ENCODE assay signal across 9 mouse cellular contexts in genomic region chrX:157817571-157818206, GRCm38 (mm10). TPM values are rescaled to one million over a fixed set of nuclear protein-coding genes. Genes with fewer than 3 reads are reported as not detected.
DNase-seq lines count a peak whose midpoint lies in the region; ATAC-seq and TF ChIP-seq lines count a peak whose summit lies in the region.
"Had no signal": no experiment of that assay in that cellular context is flagged by ENCODE, and none has a peak within 500 bp of the region (broad histone marks: within the 10 kb centered on the region; RNA-seq: fewer than 3 reads in every experiment).

No protein-coding gene starts in this region.

- H3K9me3 ChIP-seq in lung, embryonic 16.5 days (ENCODE audit: control insufficient read depth, low read length) = no peaks in the 10 kb centered on the region
- no peaks in the 10 kb centered on the region for H3K9me3 ChIP-seq in embryonic facial prominence, embryonic 13.5 days
- no peaks in the 10 kb centered on the region for H3K9me3 ChIP-seq in heart, embryonic 15.5 days (replicated peaks)
- H3K9me3 ChIP-seq in liver, embryonic 13.5 days (replicated peaks) = no peaks in the 10 kb centered on the region
- H3K9me3 ChIP-seq in stomach, embryonic 15.5 days = no peaks in the 10 kb centered on the region
- H3K9me3 ChIP-seq: liver, embryonic 15.5 days had no signal

- TF ChIP-seq CTCF in lung, adult 2 months (IDR thresholded peaks at IDR 0.05; ENCODE audit: insufficient read depth, low read length) = no peak

- no peaks in the 10 kb centered on the region for H3K27me3 ChIP-seq in lung, embryonic 16.5 days (ENCODE audit: control insufficient read depth, insufficient read depth, low read depth, low read length)
- peaks cover 28% of the 10 kb centered on the region for H3K27me3 ChIP-seq in embryonic facial prominence, embryonic 13.5 days
- no peaks in the 10 kb centered on the region for H3K27me3 ChIP-seq in heart, embryonic 15.5 days
- H3K27me3 ChIP-seq in liver, embryonic 13.5 days = no peaks in the 10 kb centered on the region
- no peaks in the 10 kb centered on the region for H3K27me3 ChIP-seq in stomach, embryonic 15.5 days (replicated peaks)
- H3K27me3 ChIP-seq: liver, embryonic 15.5 days had no signal

- no peak for TF ChIP-seq POLR2A in lung, adult 2 months (IDR thresholded peaks at IDR 0.05; ENCODE audit: borderline replicate concordance, extremely low read depth, low read depth, low read length)

- H3K9ac ChIP-seq in lung, embryonic 16.5 days (ENCODE audit: low read length) = peak overlapping the region; percentile 28; the same call in 1 of the 2 replicates
- H3K9ac ChIP-seq in embryonic facial prominence, embryonic 13.5 days = peak overlapping the region; percentile 32; the same call in 1 of the 2 replicates
- H3K9ac ChIP-seq in heart, embryonic 15.5 days = no peak overlapping the region
- H3K9ac ChIP-seq in liver, embryonic 13.5 days = no peak overlapping the region
- H3K9ac ChIP-seq in stomach, embryonic 15.5 days = no peak overlapping the region
- H3K9ac ChIP-seq: liver, embryonic 15.5 days had no signal

- 25% methylated on average over 30 of the region's 31 CpGs for WGBS in lung, embryonic 16.5 days
- 32% methylated on average over 31 of the region's 31 CpGs for WGBS in lung, adult 2 months
- 31% methylated on average over 31 of the region's 31 CpGs for WGBS in embryonic facial prominence, embryonic 13.5 days
- WGBS in heart, embryonic 15.5 days = 11% methylated on average over 31 of the region's 31 CpGs
- 15% methylated on average over 31 of the region's 31 CpGs for WGBS in liver, embryonic 13.5 days (ENCODE audit: insufficient replicate concordance)
- WGBS in stomach, embryonic 15.5 days = 26% methylated on average over 31 of the region's 31 CpGs

- no peaks in the 10 kb centered on the region for H3K36me3 ChIP-seq in lung, embryonic 16.5 days (ENCODE audit: control insufficient read depth, insufficient read depth, low read length)
- H3K36me3 ChIP-seq in embryonic facial prominence, embryonic 13.5 days = no peaks in the 10 kb centered on the region
- H3K36me3 ChIP-seq in heart, embryonic 15.5 days = no peaks in the 10 kb centered on the region
- no peaks in the 10 kb centered on the region for H3K36me3 ChIP-seq in liver, embryonic 13.5 days
- no peaks in the 10 kb centered on the region for H3K36me3 ChIP-seq in stomach, embryonic 15.5 days
- H3K36me3 ChIP-seq: liver, embryonic 15.5 days had no signal

- H3K4me1 ChIP-seq in lung, embryonic 16.5 days (replicated peaks; ENCODE audit: control insufficient read depth, insufficient read depth, low read length) = 0 out of 2 replicates have a peak, but pooled peaks cover 2% of the 10 kb centered on the region
- peaks cover 2% of the 10 kb centered on the region for H3K4me1 ChIP-seq in lung, adult 2 months (ENCODE audit: control insufficient read depth, insufficient read depth, low read length)
- H3K4me1 ChIP-seq in embryonic facial prominence, embryonic 13.5 days = peaks cover 2% of the 10 kb centered on the region; the same call in 1 of the 2 replicates
- peaks cover 3% of the 10 kb centered on the region; the same call in 1 of the 2 replicates for H3K4me1 ChIP-seq in heart, embryonic 15.5 days (replicated peaks)
- H3K4me1 ChIP-seq in liver, embryonic 13.5 days (replicated peaks) = no peaks in the 10 kb centered on the region
- H3K4me1 ChIP-seq in stomach, embryonic 15.5 days = no peaks in the 10 kb centered on the region
- H3K4me1 ChIP-seq: liver, embryonic 15.5 days had no signal

- H3K4me2 ChIP-seq in lung, embryonic 16.5 days (ENCODE audit: low read depth, low read length) = peak overlapping the region; percentile 61
- H3K4me2 ChIP-seq in embryonic facial prominence, embryonic 13.5 days = peak overlapping the region; percentile 60
- H3K4me2 ChIP-seq in heart, embryonic 15.5 days = peak overlapping the region; percentile 78
- H3K4me2 ChIP-seq in liver, embryonic 13.5 days = peak overlapping the region; percentile 39
- H3K4me2 ChIP-seq in stomach, embryonic 15.5 days = peak overlapping the region; percentile 58
- H3K4me2 ChIP-seq: liver, embryonic 15.5 days had no signal

- no peak for DNase-seq in lung, adult 2 months
- no peak for DNase-seq in liver, embryonic 13.5 days
- no peak for DNase-seq in urinary bladder, adult 2 months (ENCODE audit: low spot score)
- DNase-seq in right cerebral cortex, postnatal 25 days = no peak

- no peak overlapping the region for H3K27ac ChIP-seq in lung, embryonic 16.5 days (ENCODE audit: low read length)
- no peak overlapping the region for H3K27ac ChIP-seq in embryonic facial prominence, embryonic 13.5 days
- H3K27ac ChIP-seq in heart, embryonic 15.5 days = no peak overlapping the region
- H3K27ac ChIP-seq in liver, embryonic 13.5 days = no peak overlapping the region
- H3K27ac ChIP-seq in stomach, embryonic 15.5 days = no peak overlapping the region
- H3K27ac ChIP-seq: liver, embryonic 15.5 days had no signal

- ATAC-seq in lung, embryonic 16.5 days (ENCODE audit: low read depth) = peak; percentile 57
- no peak for ATAC-seq in embryonic facial prominence, embryonic 13.5 days (ENCODE audit: insufficient number of reproducible peaks, insufficient read depth, low FRiP score, low TSS enrichment, low read depth)
- ATAC-seq in heart, embryonic 15.5 days (replicated peaks; ENCODE audit: insufficient number of reproducible peaks, insufficient read depth, low FRiP score, low read depth) = 0 out of 2 replicates have a peak, but pooled peaks have one; percentile 18
- ATAC-seq in liver, embryonic 13.5 days (ENCODE audit: low read depth) = no peak
- no peak for ATAC-seq in stomach, embryonic 15.5 days (ENCODE audit: insufficient read depth, low FRiP score, low read depth)

- peak overlapping the region; percentile 30 for H3K4me3 ChIP-seq in lung, embryonic 16.5 days (ENCODE audit: low read length)
- no peak overlapping the region for H3K4me3 ChIP-seq in lung, adult 2 months (replicated peaks; ENCODE audit: extremely low read depth, low read depth, low read length)
- peak overlapping the region; percentile 24 for H3K4me3 ChIP-seq in embryonic facial prominence, embryonic 13.5 days
- peak overlapping the region; percentile 42 for H3K4me3 ChIP-seq in heart, embryonic 15.5 days
- no peak overlapping the region for H3K4me3 ChIP-seq in liver, embryonic 13.5 days (replicated peaks)
- H3K4me3 ChIP-seq in stomach, embryonic 15.5 days (replicated peaks) = peak overlapping the region; percentile 22
- H3K4me3 ChIP-seq: liver, embryonic 15.5 days had no signal

RNA-seq across cellular contexts. Expression of gene Klhl34, which starts 0.5 kb away (rescaled TPM):
- 0.67 and 0.88 TPM in 2 replicates for polyA plus RNA-seq in lung, embryonic 16.5 days (2015; fragmentation: Nextera tagmentation; extraction: Ambion mirVana)
- 0.27 TPM in 1 of 2 replicates, not detected in the other for polyA plus RNA-seq in lung, adult 2 months (2012; rRNA removed)
- 1.5 and 2.4 TPM in 2 replicates for polyA plus RNA-seq in embryonic facial prominence, embryonic 13.5 days (2015; fragmentation: Nextera tagmentation; extraction: Ambion mirVana)
- 0.37 and 0.55 TPM in 2 replicates for polyA plus RNA-seq in heart, embryonic 15.5 days (2015; fragmentation: Nextera tagmentation; extraction: Ambion mirVana)
- polyA plus RNA-seq in liver, embryonic 13.5 days (2015; fragmentation: Nextera tagmentation; extraction: Ambion mirVana) = not detected in 2 replicates
- polyA plus RNA-seq in stomach, embryonic 15.5 days (2015; fragmentation: Nextera tagmentation; extraction: Ambion mirVana) = 0.30 and 0.42 TPM in 2 replicates
- polyA plus RNA-seq in urinary bladder, adult 2 months (2012; rRNA removed) = 0.04 TPM in 1 of 2 replicates, not detected in the other
- polyA plus RNA-seq: liver, embryonic 15.5 days had no signal

Comparison
In these comparisons a context has a peak if more than half of its experiments do, and no peak if none do; other contexts are left out.
1. H3K4me3 ChIP-seq: peak in lung, embryonic 16.5 days (single experiment), embryonic facial prominence, embryonic 13.5 days (single experiment), heart, embryonic 15.5 days (single experiment) and stomach, embryonic 15.5 days (single experiment); none in lung, adult 2 months (single experiment) and liver, embryonic 13.5 days (single experiment).
2. ATAC-seq: peak in lung, embryonic 16.5 days (single experiment) and heart, embryonic 15.5 days (single experiment); none in embryonic facial prominence, embryonic 13.5 days (single experiment), liver, embryonic 13.5 days (single experiment) and stomach, embryonic 15.5 days (single experiment).
3. H3K9ac ChIP-seq: peak in lung, embryonic 16.5 days (single experiment) and embryonic facial prominence, embryonic 13.5 days (single experiment); none in heart, embryonic 15.5 days (single experiment), liver, embryonic 13.5 days (single experiment) and stomach, embryonic 15.5 days (single experiment).
4. Peak in every context shown above with its lines, with median percentiles within 50 percentile points of each other: H3K4me2 ChIP-seq.